Mouse (Mus musculus) CD4-positive helper T cell, adult 2 months (primary cell): Measurements from ENCODE around the gene Dennd5b.

Experiments
- DNase-seq: peaks from one replicate; pipeline ENCODE4 v3.0.0-alpha.2; 2012; ENCODE audit warnings: low read depth, missing footprints, low spot score

Dennd5b gene

DNA sequence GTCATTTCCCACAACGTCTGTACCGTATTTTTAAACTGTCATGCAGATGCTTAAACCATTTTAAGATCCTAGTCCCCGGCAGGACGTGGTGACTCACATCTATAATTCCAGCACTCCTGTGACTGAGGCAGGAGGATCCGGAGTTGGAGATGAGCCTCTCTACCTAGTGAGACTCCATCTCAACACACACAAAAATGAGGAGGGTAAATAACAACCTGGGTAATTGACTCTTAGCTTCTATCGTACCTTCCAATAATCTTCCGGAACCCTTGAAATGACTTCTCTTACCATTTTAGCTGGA lies 413 bp upstream of the Dennd5b start:
- no peak for DNase-seq

DNA sequence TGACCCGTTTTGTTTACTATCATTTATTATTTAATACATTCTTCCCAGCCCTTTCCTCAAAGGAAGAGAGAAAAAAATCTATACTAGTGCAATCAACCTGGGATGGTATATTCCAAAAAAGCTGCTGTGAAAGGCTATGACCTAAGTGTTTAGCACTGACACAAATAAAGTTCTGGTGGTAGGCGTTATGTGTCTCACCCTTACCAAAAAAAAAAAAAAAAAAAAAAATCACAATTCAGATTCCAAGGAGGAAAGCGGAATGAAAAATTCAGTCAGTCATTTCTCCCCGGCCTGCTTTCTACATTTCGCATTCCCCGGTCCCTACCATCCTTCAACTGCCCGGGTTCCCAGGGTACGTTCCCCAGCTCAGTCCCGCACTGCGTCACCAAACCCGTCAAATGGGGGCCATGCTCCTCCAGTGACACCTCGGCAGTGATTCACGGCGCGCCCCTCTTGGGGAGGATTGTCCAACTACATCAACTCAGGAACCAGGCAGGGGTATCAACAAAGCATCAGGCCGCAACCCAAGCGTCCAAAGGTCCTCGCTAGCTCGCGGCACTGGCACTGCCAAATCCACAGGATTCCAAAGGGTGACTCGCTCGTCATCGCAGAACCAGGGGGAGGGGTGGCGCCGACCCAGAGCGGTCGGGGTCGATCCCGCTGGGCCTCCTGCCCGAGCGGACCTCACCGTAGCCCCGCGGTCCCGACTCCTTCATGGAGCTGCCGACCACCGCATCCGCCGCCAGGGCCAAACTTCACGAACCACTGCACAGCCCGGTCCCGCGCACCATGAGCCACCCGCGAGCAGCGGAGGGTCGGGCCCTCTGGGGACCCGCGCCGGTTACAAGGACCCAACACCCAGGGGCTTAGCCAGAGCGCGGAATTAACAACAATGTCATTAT lies 1.1 kb downstream of the Dennd5b start:
- no peak for DNase-seq

DNA sequence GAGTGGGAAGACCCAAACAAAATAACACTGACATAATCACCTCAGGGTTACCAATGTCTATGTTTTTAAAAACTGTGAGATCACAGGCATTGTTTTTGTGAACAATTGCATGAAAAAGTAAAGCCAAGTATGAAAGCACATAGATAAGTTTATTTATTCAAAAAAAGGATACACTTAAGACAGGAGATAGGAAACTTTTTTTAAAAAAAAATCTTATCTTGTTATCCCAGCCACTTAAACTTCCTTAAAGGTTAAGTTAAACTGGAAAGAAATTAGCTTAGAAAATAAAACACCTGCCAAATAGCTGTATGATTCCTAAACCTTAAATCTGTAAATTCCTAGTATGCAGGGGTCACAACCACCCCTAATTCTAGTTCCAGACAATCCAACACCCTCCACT lies 2.5 kb downstream of the Dennd5b start:
- DNase-seq, result no peak

GRCm38 (mm10) chr6:149097276-149097675 lies 4.2 kb downstream of the Dennd5b start:
- no peak for DNase-seq

DNA sequence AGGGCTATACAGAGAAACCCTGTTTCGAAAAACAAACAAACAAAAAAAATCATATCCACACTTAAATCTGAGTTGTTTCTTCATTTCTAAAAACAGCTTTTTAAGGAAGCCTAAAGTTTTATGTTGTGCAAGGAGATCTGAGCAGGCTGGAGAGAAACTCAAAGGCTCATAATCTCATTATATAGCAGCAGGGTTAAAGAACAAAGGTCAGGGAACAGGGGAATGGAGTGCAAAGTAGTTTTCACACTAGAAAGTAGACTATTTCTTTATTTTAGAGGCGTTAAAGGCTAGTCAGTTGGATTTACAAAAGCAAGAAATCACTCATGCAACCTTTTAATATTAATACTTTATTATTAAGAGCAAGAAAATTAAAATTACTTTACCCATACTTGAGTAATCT lies 5.2 kb downstream of the Dennd5b start:
- DNase-seq, result no peak

DNA sequence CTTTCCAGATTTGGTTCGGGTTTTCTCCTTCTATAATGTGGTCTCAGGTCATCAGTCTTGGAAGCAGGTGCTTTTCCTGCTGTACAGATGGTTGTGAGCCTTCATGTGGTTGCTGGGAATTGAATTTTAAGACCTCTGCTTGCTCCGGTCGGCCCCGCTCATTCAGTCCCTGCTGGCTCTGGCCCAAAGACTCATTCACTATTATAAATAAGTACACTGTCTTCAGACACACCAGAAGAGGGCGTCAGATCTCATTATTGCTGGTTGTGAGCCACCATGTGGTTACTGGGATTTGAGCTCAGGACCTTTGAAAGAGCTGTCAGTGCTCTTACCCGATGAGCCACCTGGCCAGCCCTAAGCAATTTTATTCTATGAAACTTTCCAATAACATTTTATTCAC lies 6.1 kb downstream of the Dennd5b start:
- no peak for DNase-seq

DNA sequence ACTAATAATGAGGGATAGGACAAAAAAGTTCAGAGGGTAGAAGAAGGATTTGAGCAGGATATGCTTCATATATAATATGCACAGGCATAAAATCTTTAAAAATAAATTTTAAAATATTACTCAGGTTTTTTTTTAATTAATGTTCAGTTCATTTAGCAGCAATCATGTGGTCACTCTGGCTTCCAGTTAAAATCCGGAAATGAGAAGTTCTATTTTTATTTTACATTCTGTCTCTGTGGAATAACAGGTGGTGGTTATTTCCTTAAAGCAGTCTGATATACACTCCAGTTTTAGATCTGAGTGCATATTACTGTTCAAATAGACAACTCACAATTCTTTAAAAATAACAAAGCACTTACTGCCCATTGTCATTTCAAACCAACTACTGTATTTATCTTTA lies 6.9 kb downstream of the Dennd5b start:
- no peak for DNase-seq

GRCm38 (mm10) chr6:149093465-149093864 lies 8.0 kb downstream of the Dennd5b start:
- DNase-seq, result no peak

GRCm38 (mm10) chr6:149092406-149092805 lies 9.1 kb downstream of the Dennd5b start:
- no peak for DNase-seq

- no peak for DNase-seq
Observed at GRCm38 (mm10) chr6:149077136-149077808, 24.2 kb downstream of the Dennd5b start.

- no peak for DNase-seq
Observed at GRCm38 (mm10) chr6:149073854-149074253, 27.6 kb downstream of the Dennd5b start.

GRCm38 (mm10) chr6:149072873-149073272 lies 28.6 kb downstream of the Dennd5b start:
- DNase-seq, result no peak

DNA sequence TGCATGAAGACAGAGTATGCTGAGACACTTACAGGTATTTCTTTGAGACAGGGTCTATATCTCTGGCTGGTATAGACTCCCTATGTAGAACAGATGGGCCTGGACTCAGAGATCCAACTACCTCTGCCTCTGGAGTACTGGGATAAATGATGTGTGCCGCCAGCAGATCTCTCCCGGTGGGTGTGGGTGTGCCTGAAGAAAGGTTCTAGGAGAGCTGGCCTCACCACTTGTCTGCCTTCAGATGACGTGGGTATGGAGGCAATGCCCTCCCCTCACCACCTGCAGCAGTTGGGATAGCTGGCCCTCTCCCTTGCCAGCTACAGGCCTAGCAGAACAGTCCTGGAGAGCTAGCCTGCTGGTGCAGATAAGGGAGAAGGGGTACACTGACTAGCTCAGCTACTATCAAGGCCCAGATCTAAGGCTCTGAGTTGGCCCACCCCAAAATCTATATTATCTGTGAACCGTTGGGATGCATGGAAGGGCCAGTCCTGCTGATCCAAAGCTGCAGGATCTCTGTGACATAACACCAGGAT lies 30.8 kb downstream of the Dennd5b start:
- no peak for DNase-seq

DNA sequence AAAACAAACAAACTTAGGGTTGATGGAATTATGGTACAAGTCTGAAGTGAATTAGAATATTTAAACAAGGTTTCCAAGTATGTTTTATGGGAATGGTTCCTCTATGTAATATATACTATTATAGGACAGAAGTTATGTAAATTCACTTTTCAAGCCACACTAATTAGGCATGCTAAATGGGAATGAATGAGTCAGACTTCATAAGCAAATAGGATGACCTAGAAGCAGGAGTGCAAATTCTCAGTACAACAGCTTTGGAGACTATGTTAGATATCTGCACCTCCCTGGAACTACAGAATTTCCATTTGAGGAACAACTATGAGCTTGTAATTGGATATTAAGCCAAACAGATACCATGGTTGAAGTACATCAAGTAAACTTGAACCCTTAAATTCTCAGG lies 38.1 kb downstream of the Dennd5b start:
- DNase-seq, result no peak

- DNase-seq, result no peak
Observed at GRCm38 (mm10) chr6:149060670-149061387, 40.7 kb downstream of the Dennd5b start.

DNA sequence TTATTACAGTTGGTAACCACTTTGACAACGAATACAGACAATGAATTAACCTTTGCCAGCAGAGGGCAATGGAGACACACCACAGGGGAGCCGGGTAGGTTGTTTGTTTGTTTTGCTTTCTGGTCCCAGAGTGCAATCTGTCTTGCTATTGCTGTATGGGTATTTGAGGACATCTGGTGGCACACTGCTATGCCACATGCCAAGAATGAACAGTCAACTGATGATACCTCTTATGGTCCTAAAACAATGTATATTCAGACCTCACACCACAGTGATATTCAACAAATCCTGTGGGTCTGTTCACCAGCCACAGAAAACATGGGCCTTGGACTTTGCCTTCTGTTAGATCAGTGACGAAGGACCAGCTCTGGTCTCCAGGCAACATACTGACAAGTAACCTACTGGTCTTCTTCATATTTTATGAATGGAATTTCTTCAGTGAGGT lies 43.5 kb downstream of the Dennd5b start:
- peak; percentile 4 for DNase-seq

DNA sequence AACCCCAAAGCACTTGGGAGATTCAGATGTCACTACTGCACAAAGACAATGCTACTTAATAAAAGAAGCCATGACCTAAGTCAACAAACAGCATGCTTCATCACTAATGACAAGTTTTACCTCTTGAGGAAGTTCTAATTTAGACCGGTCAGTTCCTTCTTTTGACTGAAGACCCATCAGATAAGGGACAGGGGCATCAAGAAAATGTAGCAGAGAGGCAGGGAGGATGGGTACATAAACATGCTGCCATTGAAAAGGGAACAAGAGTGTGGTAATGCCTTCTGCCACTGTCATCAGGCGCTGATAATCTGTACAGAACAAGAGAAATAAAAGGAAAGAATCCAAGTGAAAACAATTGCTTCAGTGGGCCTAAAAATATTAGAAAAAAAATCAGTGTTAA lies 46.7 kb downstream of the Dennd5b start:
- DNase-seq, result no peak

GRCm38 (mm10) chr6:149050978-149051723 lies 50.3 kb downstream of the Dennd5b start:
- DNase-seq, result no peak

GRCm38 (mm10) chr6:149040099-149040498 lies 61.4 kb downstream of the Dennd5b start:
- peak; percentile 7 for DNase-seq

- DNase-seq, result no peak
Observed at GRCm38 (mm10) chr6:149032198-149032597, 69.3 kb downstream of the Dennd5b start.

DNA sequence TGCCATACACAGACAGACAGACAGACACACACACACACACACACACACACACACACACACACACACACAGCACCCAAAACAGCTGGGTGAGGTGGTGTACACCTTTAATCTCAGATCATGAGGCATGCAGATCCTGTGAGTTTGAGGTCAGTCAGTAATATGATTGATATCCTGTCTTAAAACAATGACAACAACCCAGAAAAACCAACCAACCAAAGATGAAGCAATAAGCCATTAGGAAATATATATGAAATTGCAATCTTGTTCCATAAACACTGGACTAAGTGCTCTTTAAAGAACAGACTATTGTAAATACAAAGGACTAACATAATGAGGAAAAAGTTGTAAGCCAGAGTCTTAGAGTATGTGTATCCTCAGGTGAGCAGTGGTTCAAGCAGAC lies 70.1 kb downstream of the Dennd5b start:
- no peak for DNase-seq
